Comparison of ENCODE assay signal across 23 mouse cellular contexts in the genomic region with DNA sequence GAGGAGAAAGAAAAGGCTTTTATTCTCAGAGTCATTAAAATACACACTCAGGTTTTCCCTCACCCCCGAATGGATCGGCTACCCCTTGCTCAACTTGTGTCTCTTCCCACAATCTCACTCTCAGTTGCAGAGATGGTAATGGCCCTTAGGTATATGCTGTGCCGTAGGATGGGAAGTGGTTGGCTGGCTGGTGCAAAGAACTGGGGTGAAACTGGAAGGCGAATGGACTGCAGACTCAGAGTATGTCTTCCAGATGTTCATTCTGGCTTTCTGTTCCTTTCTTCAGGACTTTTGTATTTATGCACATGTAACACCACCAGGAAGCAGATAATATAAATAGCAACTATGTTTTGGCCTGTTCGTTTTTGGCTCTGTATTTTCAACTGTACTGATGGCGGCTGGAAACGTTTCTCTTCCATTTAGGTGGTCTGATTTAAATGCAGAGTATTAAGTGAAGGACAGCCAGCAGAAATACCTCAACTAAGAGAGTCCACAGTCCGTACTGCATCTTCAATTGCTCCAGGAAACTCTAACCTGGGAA.
DNase-seq lines count a peak whose midpoint lies in the region; ATAC-seq and TF ChIP-seq lines count a peak whose summit lies in the region.
"Had no signal": no experiment of that assay in that cellular context is flagged by ENCODE, and none has a peak within 500 bp of the region (broad histone marks: within the 10 kb centered on the region; RNA-seq: fewer than 3 reads in every experiment).

No protein-coding gene starts in this region.

- peak overlapping the region; percentile 44; the same call in 1 of the 2 replicates for H3K27ac ChIP-seq in intestine, embryonic 14.5 days (ENCODE audit: low read depth)
- no peak overlapping the region for H3K27ac ChIP-seq in intestine, postnatal 0 days (ENCODE audit: low read depth, low read length)
- no peak overlapping the region for H3K27ac ChIP-seq in midbrain, embryonic 11.5 days (ENCODE audit: low read depth, low read length)
- no peak overlapping the region for H3K27ac ChIP-seq in midbrain, embryonic 14.5 days (replicated peaks; ENCODE audit: low read depth, low read length)
- peak overlapping the region; percentile 61 for H3K27ac ChIP-seq in stomach, embryonic 14.5 days (ENCODE audit: low read length)
- H3K27ac ChIP-seq: forebrain, embryonic 12.5 days; hindbrain, embryonic 10.5 days; liver, embryonic 13.5 days; lung, embryonic 15.5 days; macrophage; midbrain, embryonic 10.5 days; neural tube, embryonic 15.5 days had no signal

- H3K36me3 ChIP-seq in intestine, embryonic 14.5 days (ENCODE audit: control insufficient read depth, insufficient read depth, low read length): no peaks in the 10 kb centered on the region
- no peaks in the 10 kb centered on the region for H3K36me3 ChIP-seq in intestine, postnatal 0 days (ENCODE audit: control insufficient read depth, insufficient read depth)
- H3K36me3 ChIP-seq in midbrain, embryonic 11.5 days (ENCODE audit: control insufficient read depth, insufficient read depth, low read length): no peaks in the 10 kb centered on the region
- no peaks in the 10 kb centered on the region for H3K36me3 ChIP-seq in midbrain, embryonic 14.5 days (ENCODE audit: control insufficient read depth, insufficient read depth, low read length)
- no peaks in the 10 kb centered on the region for H3K36me3 ChIP-seq in stomach, embryonic 14.5 days (ENCODE audit: control insufficient read depth, insufficient read depth, low read length)
- H3K36me3 ChIP-seq: forebrain, embryonic 12.5 days; hindbrain, embryonic 10.5 days; liver, embryonic 13.5 days; lung, embryonic 15.5 days; midbrain, embryonic 10.5 days; neural tube, embryonic 15.5 days had no signal

- DNase-seq in intestine, embryonic 14.5 days (ENCODE audit: low spot score): peak; percentile 48
- DNase-seq in midbrain, embryonic 11.5 days (ENCODE audit: low spot score, missing footprints): peak; percentile 17
- no peak for DNase-seq in midbrain, embryonic 14.5 days
- no peak for DNase-seq in adrenal gland, postnatal 14 days
- no peak for DNase-seq in thymus, adult 18-20 months
- DNase-seq: adrenal gland, postnatal 36 days; B cell, adult 2 months; cerebellum, adult 9-10 months; kidney, adult 2 months; kidney, postnatal 10 days; left cerebral cortex, postnatal 4 days; liver, embryonic 13.5 days; thymus, postnatal 14 days had no signal

- H3K4me1 ChIP-seq in intestine, embryonic 14.5 days (replicated peaks; ENCODE audit: control insufficient read depth, insufficient read depth, low read length): peaks cover 28% of the 10 kb centered on the region
- H3K4me1 ChIP-seq in intestine, postnatal 0 days (replicated peaks; ENCODE audit: control insufficient read depth, insufficient read depth, low read length): no peaks in the 10 kb centered on the region
- no peaks in the 10 kb centered on the region for H3K4me1 ChIP-seq in midbrain, embryonic 11.5 days (ENCODE audit: control insufficient read depth, insufficient read depth, low read length)
- no peaks in the 10 kb centered on the region for H3K4me1 ChIP-seq in midbrain, embryonic 14.5 days (ENCODE audit: control insufficient read depth, insufficient read depth, low read length)
- peaks cover 21% of the 10 kb centered on the region for H3K4me1 ChIP-seq in stomach, embryonic 14.5 days (ENCODE audit: control insufficient read depth, insufficient read depth, low read length)
- H3K4me1 ChIP-seq: liver, embryonic 13.5 days had no signal

- H3K9ac ChIP-seq in intestine, embryonic 14.5 days (ENCODE audit: low read length): no peak overlapping the region
- H3K9ac ChIP-seq in intestine, postnatal 0 days (ENCODE audit: low read depth, low read length): no peak overlapping the region
- no peak overlapping the region for H3K9ac ChIP-seq in midbrain, embryonic 11.5 days (ENCODE audit: low read length)
- no peak overlapping the region for H3K9ac ChIP-seq in midbrain, embryonic 14.5 days (replicated peaks; ENCODE audit: low read length)
- no peak overlapping the region for H3K9ac ChIP-seq in stomach, embryonic 14.5 days (replicated peaks; ENCODE audit: low read depth, low read length)
- H3K9ac ChIP-seq: forebrain, embryonic 12.5 days; liver, embryonic 13.5 days; lung, embryonic 15.5 days; neural tube, embryonic 15.5 days had no signal

- no peaks in the 10 kb centered on the region for H3K9me3 ChIP-seq in intestine, embryonic 14.5 days (ENCODE audit: control insufficient read depth, low read length)
- H3K9me3 ChIP-seq in intestine, postnatal 0 days (ENCODE audit: control insufficient read depth): no peaks in the 10 kb centered on the region
- H3K9me3 ChIP-seq in midbrain, embryonic 11.5 days (ENCODE audit: control insufficient read depth, low read length): no peaks in the 10 kb centered on the region
- no peaks in the 10 kb centered on the region for H3K9me3 ChIP-seq in midbrain, embryonic 14.5 days (ENCODE audit: control insufficient read depth, low read length)
- H3K9me3 ChIP-seq in stomach, embryonic 14.5 days (ENCODE audit: control insufficient read depth, low read depth, low read length): no peaks in the 10 kb centered on the region
- H3K9me3 ChIP-seq: forebrain, embryonic 12.5 days; hindbrain, embryonic 10.5 days; liver, embryonic 13.5 days; lung, embryonic 15.5 days; midbrain, embryonic 10.5 days; neural tube, embryonic 15.5 days had no signal

- no peaks in the 10 kb centered on the region for H3K27me3 ChIP-seq in intestine, embryonic 14.5 days (replicated peaks; ENCODE audit: control insufficient read depth, insufficient read depth, low read length)
- no peaks in the 10 kb centered on the region for H3K27me3 ChIP-seq in intestine, postnatal 0 days (replicated peaks; ENCODE audit: control insufficient read depth, insufficient read depth, low read length)
- H3K27me3 ChIP-seq in midbrain, embryonic 11.5 days (ENCODE audit: control insufficient read depth, insufficient read depth, low read length): no peaks in the 10 kb centered on the region
- no peaks in the 10 kb centered on the region for H3K27me3 ChIP-seq in midbrain, embryonic 14.5 days (ENCODE audit: control insufficient read depth, insufficient read depth, low read length)
- no peaks in the 10 kb centered on the region for H3K27me3 ChIP-seq in stomach, embryonic 14.5 days (ENCODE audit: control insufficient read depth, insufficient read depth, low read length)
- H3K27me3 ChIP-seq: liver, embryonic 13.5 days; lung, embryonic 15.5 days; neural tube, embryonic 15.5 days had no signal

- no peak for ATAC-seq in intestine, embryonic 14.5 days (replicated peaks; ENCODE audit: low FRiP score, low TSS enrichment, low read depth)
- ATAC-seq in intestine, postnatal 0 days: no peak
- no peak for ATAC-seq in midbrain, embryonic 11.5 days (ENCODE audit: low FRiP score)
- no peak for ATAC-seq in midbrain, embryonic 14.5 days (ENCODE audit: low FRiP score, low TSS enrichment)
- ATAC-seq in stomach, embryonic 14.5 days (ENCODE audit: insufficient number of reproducible peaks, insufficient read depth, low FRiP score, low read depth): no peak
- ATAC-seq: hindbrain, embryonic 16.5 days had no signal

- no peak overlapping the region for H3K4me3 ChIP-seq in intestine, embryonic 14.5 days (ENCODE audit: low read depth, low read length)
- H3K4me3 ChIP-seq in intestine, postnatal 0 days (ENCODE audit: low read depth, low read length): no peak overlapping the region
- no peak overlapping the region for H3K4me3 ChIP-seq in midbrain, embryonic 11.5 days (ENCODE audit: low read depth, low read length)
- H3K4me3 ChIP-seq in midbrain, embryonic 14.5 days (replicated peaks; ENCODE audit: low read depth, low read length): no peak overlapping the region
- no peak overlapping the region for H3K4me3 ChIP-seq in stomach, embryonic 14.5 days (ENCODE audit: low read depth, low read length)
- H3K4me3 ChIP-seq: erythroblast, embryonic 14.5 days; forebrain, embryonic 12.5 days; hindbrain, embryonic 10.5 days; liver, embryonic 13.5 days; lung, embryonic 15.5 days; midbrain, embryonic 10.5 days; neural tube, embryonic 15.5 days had no signal

- H3K4me2 ChIP-seq in intestine, embryonic 14.5 days (ENCODE audit: low read length): no peak overlapping the region
- H3K4me2 ChIP-seq in intestine, postnatal 0 days (replicated peaks; ENCODE audit: low read depth): no peak overlapping the region
- no peak overlapping the region for H3K4me2 ChIP-seq in midbrain, embryonic 11.5 days
- H3K4me2 ChIP-seq in midbrain, embryonic 14.5 days (ENCODE audit: low read length): no peak overlapping the region
- H3K4me2 ChIP-seq in stomach, embryonic 14.5 days (replicated peaks; ENCODE audit: low read depth, low read length): no peak overlapping the region
- H3K4me2 ChIP-seq: forebrain, embryonic 12.5 days; liver, embryonic 13.5 days; lung, embryonic 15.5 days; neural tube, embryonic 15.5 days had no signal

- WGBS in intestine, embryonic 14.5 days: 56% methylated on average over 8 of the region's 8 CpGs
- whole genome bisulfite sequencing in intestine, postnatal 0 days: 65% methylated on average over 8 of the region's 8 CpGs
- WGBS in midbrain, embryonic 11.5 days: 82% methylated on average over 8 of the region's 8 CpGs
- 89% methylated on average over 8 of the region's 8 CpGs for whole genome bisulfite sequencing in midbrain, embryonic 14.5 days
- WGBS in stomach, embryonic 14.5 days: 48% methylated on average over 8 of the region's 8 CpGs

- TF ChIP-seq CTCF in intestine, postnatal 0 days (IDR thresholded peaks at IDR 0.05; ENCODE audit: low read depth): no peak

Comparison
In these comparisons a context has a peak if more than half of its experiments do, and no peak if none do; other contexts are left out.
1. DNase-seq: peak in intestine, embryonic 14.5 days (single experiment) and midbrain, embryonic 11.5 days (single experiment); none in midbrain, embryonic 14.5 days (single experiment), adrenal gland, postnatal 14 days (single experiment) and thymus, adult 18-20 months (0 of 2).
2. H3K27ac ChIP-seq: peak in intestine, embryonic 14.5 days (single experiment) and stomach, embryonic 14.5 days (single experiment); none in intestine, postnatal 0 days (single experiment), midbrain, embryonic 11.5 days (single experiment) and midbrain, embryonic 14.5 days (single experiment).